Mouse (Mus musculus) yolk sac, embryonic 10.5 days (tissue): ENCODE measurements around the gene Pjvk.

Experiments
- DNase-seq: peaks from one replicate; pipeline ENCODE4 v3.0.0-alpha.2; 2017; ENCODE audit warnings: low spot score

The Pjvk gene

GRCm38 (mm10) chr2:76667200-76667599, 18.9 kb downstream of the Pjvk start:
- no peak for DNase-seq

DNA sequence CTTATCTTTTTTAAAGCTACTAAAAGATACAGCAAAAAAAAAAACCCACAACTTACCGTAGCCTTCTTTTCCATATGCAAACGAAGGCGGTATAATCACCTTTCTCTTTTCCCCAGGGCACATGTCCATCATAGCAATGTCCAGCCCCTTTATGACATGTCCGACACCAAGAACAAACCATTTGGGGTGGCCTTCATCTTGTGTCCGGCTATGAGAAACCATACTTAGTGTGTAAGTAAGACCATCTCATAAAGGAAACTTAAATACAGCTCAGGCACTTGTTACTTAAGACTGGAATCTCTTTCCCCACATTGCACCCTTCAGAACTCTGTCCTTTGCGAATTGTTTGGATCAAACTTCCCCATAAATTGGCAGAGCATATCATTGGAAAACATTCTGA, 23.4 kb downstream of the Pjvk start:
- no peak for DNase-seq

- DNase-seq = no peak
Measured at GRCm38 (mm10) chr2:76672134-76672745, 24.0 kb downstream of the Pjvk start.

GRCm38 (mm10) chr2:76672966-76673392, 24.7 kb downstream of the Pjvk start, which contains the start of gene Fkbp7:
Gene Fkbp7 (minus strand): TSS chr2:76673116.
- peak; percentile 90 for DNase-seq

GRCm38 (mm10) chr2:76673472-76674081, 25.3 kb downstream of the Pjvk start:
- DNase-seq = peak; percentile 40

DNA sequence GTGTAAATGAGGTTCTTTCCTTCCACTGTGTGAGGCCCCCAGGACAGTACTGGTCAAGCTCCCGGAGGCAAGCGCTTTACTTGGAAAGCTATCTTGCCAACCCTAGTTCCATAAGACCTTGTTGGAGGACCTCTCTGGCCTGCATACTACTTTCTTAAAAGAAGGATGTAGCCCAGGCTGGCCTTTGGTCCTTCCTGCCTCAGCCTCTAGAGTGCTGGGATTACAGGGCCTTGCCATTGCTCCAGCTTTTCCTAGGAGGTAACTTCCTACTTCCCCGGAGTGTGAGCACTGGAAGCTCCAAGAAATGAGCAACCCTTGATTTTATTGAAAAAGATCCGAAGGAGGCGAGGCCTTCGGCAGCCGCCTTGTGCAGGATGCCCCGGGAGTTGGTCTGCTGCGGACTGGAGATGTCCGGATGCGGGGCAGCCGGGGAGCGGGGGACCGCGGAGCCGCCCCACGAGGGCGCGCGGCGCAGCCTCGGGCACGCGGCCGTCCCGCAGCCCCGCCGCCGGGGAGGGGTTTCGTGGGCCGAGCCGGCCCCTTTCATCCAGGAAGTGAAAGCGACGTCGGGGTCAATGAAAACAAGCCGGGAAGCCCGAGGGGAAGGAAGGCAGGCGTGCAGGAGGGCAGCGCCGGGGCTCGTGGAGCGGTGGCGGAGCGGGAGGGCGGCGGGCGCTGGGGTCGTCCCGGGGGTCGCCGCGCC, 26.6 kb downstream of the Pjvk start, which contains the start of gene Plekha3:
Plekha3 (plus strand) TSS at position 557 of the 703 bp plus-strand sequence.
- peak; percentile 86 for DNase-seq

DNA sequence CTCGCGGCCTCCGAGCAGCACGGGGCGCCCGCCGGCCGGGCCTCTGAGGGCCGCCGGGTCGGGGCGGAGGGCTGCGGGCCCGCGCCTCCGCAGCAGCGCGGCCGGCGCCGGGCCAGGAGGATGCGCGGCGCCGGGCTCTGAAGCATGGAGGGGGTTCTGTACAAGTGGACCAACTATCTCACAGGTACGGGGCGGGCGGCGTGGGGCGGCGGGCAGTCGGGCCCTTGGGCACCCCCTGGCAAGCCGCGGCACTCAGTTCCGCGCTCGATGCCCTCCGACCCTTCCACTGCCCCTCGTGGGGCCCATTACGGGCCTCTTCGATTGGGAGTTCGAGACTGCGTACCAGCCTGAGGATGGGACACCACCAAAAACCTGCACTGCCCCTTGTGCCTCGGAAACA, 27.2 kb downstream of the Pjvk start:
- DNase-seq = no peak

DNA sequence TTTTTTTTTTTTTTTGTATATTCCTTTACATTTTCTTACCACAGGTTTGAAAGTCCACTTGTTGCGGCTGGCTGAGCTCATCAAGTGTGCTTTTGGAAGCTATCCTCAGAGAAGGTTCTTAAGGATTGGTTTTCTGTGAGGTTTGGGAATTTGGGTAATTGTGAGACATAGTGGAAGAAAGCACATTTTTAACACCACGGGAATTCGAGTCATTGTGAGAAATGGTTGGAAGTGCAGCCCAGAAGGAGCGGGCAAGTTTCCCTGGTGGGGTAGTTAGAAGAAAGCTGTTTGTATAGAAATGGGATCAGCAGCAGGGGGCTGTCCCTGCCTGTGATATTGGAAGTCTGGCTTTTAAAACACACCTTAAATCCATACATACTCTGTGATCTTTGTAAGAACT, 27.7 kb downstream of the Pjvk start:
- no peak for DNase-seq

DNA sequence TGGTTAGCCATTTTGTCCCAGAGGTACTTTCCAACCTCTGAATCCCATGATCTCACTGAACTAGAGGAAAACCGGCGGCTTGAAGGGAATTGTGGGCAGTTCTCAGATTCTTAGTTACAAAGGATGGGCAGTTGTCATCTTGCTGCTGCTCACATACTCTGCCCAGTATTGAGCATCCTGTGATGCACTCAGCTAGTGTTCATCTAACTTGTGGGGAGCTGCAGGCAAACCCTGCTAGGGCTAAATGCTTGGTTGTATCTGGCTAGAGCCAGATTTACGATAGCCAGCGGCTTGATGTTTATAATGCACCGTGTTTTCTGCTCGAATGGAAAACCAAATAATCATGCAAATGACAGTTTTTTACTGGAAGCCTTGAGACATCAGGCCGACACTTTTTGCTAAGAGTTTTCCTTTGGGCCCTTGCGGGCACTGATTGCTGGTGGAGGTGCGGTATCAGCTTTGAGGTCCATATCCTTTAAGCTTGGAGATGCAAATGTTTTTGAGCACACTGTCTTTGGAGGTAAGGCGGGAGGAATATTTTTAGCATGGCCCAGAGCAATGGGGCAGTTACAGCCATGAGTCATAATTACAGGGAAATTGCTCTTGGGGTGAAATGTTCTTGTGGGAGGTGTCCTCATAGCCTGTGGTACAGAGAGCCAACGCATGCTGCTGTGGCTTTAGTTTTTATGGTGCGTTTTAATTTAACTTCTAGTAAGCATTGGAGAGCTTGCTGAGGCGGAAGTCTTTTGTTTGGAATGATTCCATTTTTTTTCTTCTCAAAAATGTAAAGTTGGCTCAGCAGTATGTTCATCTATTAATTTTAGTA, 28.3 kb downstream of the Pjvk start:
- no peak for DNase-seq

- DNase-seq = no peak
Measured at GRCm38 (mm10) chr2:76682301-76682700, 34.0 kb downstream of the Pjvk start.

DNA sequence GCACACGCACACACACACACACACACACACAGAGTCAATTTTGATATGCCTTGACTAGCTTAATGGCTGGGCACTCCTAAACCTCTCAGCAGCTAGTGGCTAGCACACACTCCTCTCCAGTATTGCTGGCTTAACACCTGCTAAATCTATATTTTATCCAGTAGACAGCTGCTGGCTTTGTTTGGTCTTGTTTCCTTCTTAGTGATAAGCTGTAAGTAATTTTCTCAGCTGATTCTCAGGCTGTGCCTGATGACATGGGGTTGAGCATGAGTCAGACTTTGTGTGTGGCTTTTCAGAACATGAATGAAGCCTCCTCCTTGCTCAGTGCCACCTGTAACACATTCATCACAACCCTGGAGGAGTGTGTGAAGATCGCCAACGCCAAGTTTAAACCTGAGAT, 38.7 kb downstream of the Pjvk start:
- no peak for DNase-seq

DNA sequence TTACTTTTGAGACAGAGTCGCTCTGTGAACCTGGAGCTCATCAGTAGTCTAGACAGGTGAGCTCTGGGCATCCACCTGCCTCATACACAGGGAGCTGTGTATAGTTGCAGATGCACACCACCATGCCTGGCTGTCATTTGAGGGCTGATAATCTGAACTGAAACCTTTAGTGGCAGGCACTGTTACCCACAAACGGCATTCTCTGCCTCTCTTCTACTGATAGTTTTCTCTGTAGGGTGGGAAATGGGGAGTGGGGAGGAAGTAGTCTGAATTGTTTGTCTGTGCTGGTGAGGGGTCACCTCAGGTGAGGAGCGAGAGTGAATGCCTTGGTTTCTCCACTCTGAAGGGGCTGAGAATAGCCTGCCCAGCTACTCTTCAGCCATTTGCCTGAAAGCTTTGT, 39.3 kb downstream of the Pjvk start:
- DNase-seq = no peak

DNA sequence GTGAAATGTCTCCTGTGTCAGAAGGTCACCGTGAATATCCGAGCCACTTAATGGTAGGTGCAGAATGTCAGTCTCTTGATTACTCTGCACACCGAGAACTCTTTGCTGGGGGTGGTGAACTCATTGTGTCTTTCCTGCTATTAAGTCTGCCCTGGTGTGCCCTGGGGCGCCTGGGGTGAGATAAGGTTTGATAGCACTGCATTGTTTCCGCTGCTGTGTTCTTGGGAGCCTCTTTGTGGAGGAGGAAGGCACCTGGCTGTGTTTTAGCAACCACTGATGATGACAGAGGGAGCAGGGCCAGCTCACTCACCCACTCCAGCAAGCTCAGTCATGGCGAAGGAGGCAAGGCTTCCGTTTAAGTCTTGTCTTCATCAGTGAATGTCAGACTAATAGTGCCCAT, 39.9 kb downstream of the Pjvk start:
- DNase-seq = no peak

DNA sequence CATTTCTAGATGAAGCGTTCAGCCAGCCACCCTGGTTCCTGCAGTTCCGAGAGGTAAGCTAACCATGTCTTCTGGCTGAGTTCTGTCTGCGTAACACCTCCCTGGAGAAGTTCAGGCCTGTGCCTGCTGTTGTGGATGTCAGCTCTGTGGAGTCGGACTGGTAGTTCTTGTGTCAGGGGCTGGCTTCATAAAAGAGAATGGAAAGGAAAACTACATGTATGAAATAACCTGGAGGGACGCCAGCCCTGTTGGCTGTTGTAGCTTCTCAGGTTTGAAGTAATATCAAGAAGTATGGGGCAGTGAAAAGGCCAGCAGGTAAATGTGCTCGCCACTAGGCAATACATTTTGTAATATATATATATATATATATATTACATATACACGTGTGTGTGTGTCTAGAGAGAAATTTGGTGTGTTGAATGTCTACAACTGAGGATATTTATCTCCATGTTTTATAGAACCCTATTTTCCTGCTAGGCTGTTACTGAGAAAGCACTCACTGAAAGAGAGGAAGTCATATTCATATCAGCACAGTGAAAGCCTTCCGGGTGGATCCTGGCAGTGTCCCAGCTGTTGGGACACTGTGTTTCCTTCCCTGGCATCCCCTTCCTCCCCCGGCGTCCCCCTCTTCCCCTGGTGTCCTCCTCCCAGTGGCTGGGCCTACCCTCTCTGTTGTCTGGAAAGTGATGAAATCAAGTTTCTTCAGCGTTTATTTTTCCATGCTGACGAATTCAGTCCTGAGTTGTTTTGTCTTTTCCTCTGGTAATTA, 42.3 kb downstream of the Pjvk start:
- DNase-seq = no peak

DNA sequence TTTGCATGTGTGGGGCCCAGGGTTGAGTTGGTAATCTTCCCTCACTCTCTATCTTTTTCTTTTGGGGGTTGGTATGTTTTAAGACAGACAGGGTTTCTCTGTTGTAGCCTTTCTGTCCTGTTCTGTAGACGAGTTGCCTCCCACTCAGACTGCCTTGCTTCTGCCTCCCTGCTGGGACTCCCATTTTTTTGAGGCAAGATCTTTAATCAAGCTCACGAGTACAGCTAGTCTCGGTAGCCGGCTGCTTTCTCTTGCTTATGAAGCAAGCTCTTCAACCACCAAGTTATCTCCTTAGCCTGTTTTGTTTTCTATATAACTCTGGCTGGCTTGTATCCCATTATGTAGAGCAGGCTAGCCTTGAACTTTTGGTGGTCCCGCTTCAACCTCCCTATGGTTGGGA, 45.5 kb downstream of the Pjvk start:
- no peak for DNase-seq

DNA sequence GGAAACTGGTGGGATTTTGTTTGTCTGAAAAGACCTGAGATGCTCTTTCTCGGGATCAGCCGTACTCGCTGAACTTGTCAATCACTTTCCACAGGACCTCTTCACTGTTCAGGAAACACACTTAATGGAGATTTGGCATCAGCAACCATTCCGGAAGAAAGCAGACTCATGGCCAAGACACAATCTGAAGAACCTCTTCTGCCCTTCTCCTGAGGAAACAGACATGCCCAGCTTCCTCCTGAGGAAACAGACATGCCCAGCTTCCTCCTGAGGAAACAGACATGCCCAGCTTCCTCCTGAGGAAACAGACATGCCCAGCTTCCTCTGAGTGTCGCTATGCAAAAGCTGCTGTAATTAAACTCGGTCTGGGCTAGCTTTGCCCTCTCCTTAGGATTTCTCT, 47.0 kb downstream of the Pjvk start:
- DNase-seq = no peak

GRCm38 (mm10) chr2:76702188-76702587, 53.9 kb downstream of the Pjvk start:
- no peak for DNase-seq

DNA sequence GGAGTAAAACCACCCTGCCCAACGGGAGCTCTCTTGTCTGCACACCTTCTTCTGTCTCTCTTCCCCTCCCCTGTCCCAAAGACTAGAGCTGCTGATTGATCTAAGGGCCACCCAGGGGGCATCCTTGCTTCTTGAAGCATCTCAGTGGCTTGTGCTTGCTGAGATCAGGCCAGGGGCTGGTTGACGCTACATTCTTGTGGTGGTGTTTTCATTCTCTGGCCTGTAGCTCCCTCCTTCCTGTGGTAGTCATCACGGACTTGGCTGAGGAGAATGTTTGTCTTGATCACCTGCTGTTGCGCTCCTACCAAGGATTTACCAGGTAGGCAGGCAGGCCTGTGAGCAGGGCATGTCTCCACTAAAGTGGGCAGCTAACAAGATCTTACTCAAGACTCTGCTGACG, 54.5 kb downstream of the Pjvk start:
- no peak for DNase-seq

GRCm38 (mm10) chr2:76705655-76706054, 57.4 kb downstream of the Pjvk start:
- DNase-seq = no peak
